Mouse (Mus musculus) kidney, embryonic 14.5 days (tissue): ENCODE measurements at regions not wholly inside any gene's neighbourhood (a gene's known extent, or its start where the extent isn't known, plus 50 kb on each side); places are given as distances from the start of the nearest gene placed in this dataset.

Experiments used
- ATAC-seq: fragments of 200-750 bp; cut with Nextera tagmentation; 2 replicates; pipeline ENCODE4 v1.8.0; 2017; ENCODE audit warnings: moderate number of reproducible peaks, mild to moderate bottlenecking, moderate TSS enrichment, moderate library complexity; ENCODE audit not compliant: low FRiP score, low TSS enrichment
- H3K27ac ChIP-seq: fragments of 300-500 bp; sonication (generic); 2 replicates; pipeline ENCODE4 v1.5.1; 2014; ENCODE audit warnings: low read depth, mild to moderate bottlenecking, low read length, moderate library complexity, mixed read lengths
- H3K27me3 ChIP-seq: fragments of 300-500 bp; sonication (generic); 2 replicates; pipeline ENCODE4 v1.6.1; 2014; ENCODE audit warnings: mild to moderate bottlenecking, low read length; ENCODE audit not compliant: control insufficient read depth, insufficient read depth
- H3K36me3 ChIP-seq: fragments of 300-500 bp; sonication (generic); 2 replicates; pipeline ENCODE4 v1.6.1; 2014; ENCODE audit warnings: low read length, mixed read lengths; ENCODE audit not compliant: control insufficient read depth, insufficient read depth
- H3K4me1 ChIP-seq: fragments of 300-500 bp; sonication (generic); 2 replicates; pipeline ENCODE4 v1.6.1; 2014; ENCODE audit warnings: low read length, mixed read lengths; ENCODE audit not compliant: control insufficient read depth, insufficient read depth
- H3K4me2 ChIP-seq: fragments of 300-500 bp; sonication (generic); replicated peaks from 2 replicates; pipeline ENCODE4 v1.6.1; 2014; ENCODE audit warnings: low read depth, mild to moderate bottlenecking, low read length
- H3K4me3 ChIP-seq: fragments of 300-500 bp; sonication (generic); 2 replicates; pipeline ENCODE4 v1.5.1; 2014; ENCODE audit warnings: mild to moderate bottlenecking, low read length
- H3K9ac ChIP-seq: fragments of 300-500 bp; sonication (generic); 2 replicates; pipeline ENCODE4 v1.6.1; 2014; ENCODE audit warnings: low read depth, mild to moderate bottlenecking, low read length, moderate library complexity
- H3K9me3 ChIP-seq: fragments of 300-500 bp; sonication (generic); 2 replicates; pipeline ENCODE4 v1.6.1; 2016; ENCODE audit warnings: low read length; ENCODE audit not compliant: control insufficient read depth
- WGBS: fragments of 180-500 bp; shearing (Covaris S2); extraction: QIAGEN DNeasy Blood & Tissue Kit; methylation state at CpG from one replicate; pipeline ENCODE4 v1.1.7; 2014; 5-methylcytosine and 5-hydroxymethylcytosine counted together

- Histone ChIP-seq H3K9me3 (no peaks in the 10 kb centered on the region), H3K9ac (no peak overlapping the region), H3K27ac (no peak overlapping the region), H3K4me1 (peaks cover 2% of the 10 kb centered on the region; the same call in 1 of the 2 replicates), H3K36me3 (no peaks in the 10 kb centered on the region), H3K4me3 (no peak overlapping the region), H3K27me3 (no peaks in the 10 kb centered on the region), H3K4me2 (no peak overlapping the region)
- 68% methylated on average over 5 of the region's 5 CpGs for WGBS
- ATAC-seq = no peak
Measured at GRCm38 (mm10) chr1:187536263-187536662, 72.3 kb upstream of the Esrrg start.

- H3K27me3 ChIP-seq = no peaks in the 10 kb centered on the region
- ATAC-seq = no peak
- 52% methylated on average over 3 of the region's 3 CpGs for WGBS
- no peaks in the 10 kb centered on the region for H3K9me3 ChIP-seq
- no peak overlapping the region for H3K27ac ChIP-seq
- H3K4me2 ChIP-seq = no peak overlapping the region
- no peak overlapping the region for H3K9ac ChIP-seq
- H3K4me1 ChIP-seq = no peaks in the 10 kb centered on the region
- H3K4me3 ChIP-seq = no peak overlapping the region
- no peaks in the 10 kb centered on the region for H3K36me3 ChIP-seq
Measured at GRCm38 (mm10) chr1:187556718-187557117, 51.9 kb upstream of the Esrrg start.
